Mouse (Mus musculus) kidney, embryonic 16.5 days (tissue): ENCODE measurements around the gene Cdc6. TPM values are rescaled to one million over a fixed set of nuclear protein-coding genes. Genes with fewer than 3 reads are reported as not detected.
A peak's percentile ranks its signal among the peaks of the same experiment; 100 is the strongest.

Experiments used
- ATAC-seq: fragments of 200-750 bp; cut with Nextera tagmentation; 2 replicates; pipeline ENCODE4 v1.8.0; 2017; ENCODE audit warnings: moderate TSS enrichment; ENCODE audit not compliant: low FRiP score, low TSS enrichment
- H3K27ac ChIP-seq: fragments of 300-500 bp; sonication (generic); 2 replicates; pipeline ENCODE4 v1.5.1; 2014; ENCODE audit warnings: low read length
- H3K27me3 ChIP-seq: fragments of 300-500 bp; sonication (generic); 2 replicates; pipeline ENCODE4 v1.6.1; 2014; ENCODE audit warnings: low read length, control low read depth, mixed read lengths; ENCODE audit not compliant: insufficient read depth
- H3K36me3 ChIP-seq: fragments of 300-500 bp; sonication (generic); 2 replicates; pipeline ENCODE4 v1.6.1; 2014; ENCODE audit warnings: low read length, control low read depth, mixed read lengths; ENCODE audit not compliant: insufficient read depth
- H3K4me1 ChIP-seq: fragments of 300-500 bp; sonication (generic); 2 replicates; pipeline ENCODE4 v1.6.1; 2014; ENCODE audit warnings: low read length, control low read depth, mixed read lengths; ENCODE audit not compliant: insufficient read depth
- H3K4me2 ChIP-seq: fragments of 300-500 bp; sonication (generic); replicated peaks from 2 replicates; pipeline ENCODE4 v1.6.1; 2014; ENCODE audit warnings: low read depth, low read length
- H3K4me3 ChIP-seq: fragments of 300-500 bp; sonication (generic); 2 replicates; pipeline ENCODE4 v1.5.1; 2014; ENCODE audit warnings: mild to moderate bottlenecking, low read length
- H3K9ac ChIP-seq: fragments of 300-500 bp; sonication (generic); replicated peaks from 2 replicates; pipeline ENCODE4 v1.6.1; 2014; ENCODE audit warnings: low read length
- H3K9me3 ChIP-seq: fragments of 300-500 bp; sonication (generic); 2 replicates; pipeline ENCODE4 v1.6.1; 2016; ENCODE audit warnings: low read length, control low read depth
- WGBS: fragments of 180-500 bp; shearing (Covaris S2); extraction: QIAGEN DNeasy Blood & Tissue Kit; methylation state at CpG from one replicate; pipeline ENCODE4 v1.1.7; 2014; 5-methylcytosine and 5-hydroxymethylcytosine counted together
- polyA plus RNA-seq: library from polyadenylated mRNA; unstranded; fragments of >200 nt; fragmentation: Nextera tagmentation; extraction: Ambion mirVana; gene quantifications from 2 replicates; pipeline ENCODE4 v1.2.1, GENCODE M21; 2015

The Cdc6 gene
- polyA plus RNA-seq, 1 experiment from 2014 or later = 36.2 TPM

- ATAC-seq = no peak
- Histone ChIP-seq H3K27me3 (no peaks in the 10 kb centered on the region), H3K4me1 (peaks cover 65% of the 10 kb centered on the region), H3K4me2 (no peak overlapping the region), H3K9me3 (no peaks in the 10 kb centered on the region), H3K9ac (no peak overlapping the region), H3K27ac (no peak overlapping the region; the same call in 1 of the 2 replicates), H3K4me3 (no peak overlapping the region), H3K36me3 (peaks cover 7% of the 10 kb centered on the region; the same call in 1 of the 2 replicates)
- 28% methylated on average over 7 of the region's 7 CpGs for WGBS
These were observed 48.2 kb downstream of the Cdc6 start for GRCm38 (mm10) chr11:98955707-98956235.

- Histone ChIP-seq H3K27me3 (no peaks in the 10 kb centered on the region), H3K9ac (no peak overlapping the region), H3K36me3 (peaks cover 7% of the 10 kb centered on the region; the same call in 1 of the 2 replicates), H3K4me2 (no peak overlapping the region), H3K9me3 (no peaks in the 10 kb centered on the region), H3K4me1 (peaks cover 65% of the 10 kb centered on the region), H3K27ac (no peak overlapping the region), H3K4me3 (no peak overlapping the region)
- 71% methylated on average over 10 of the region's 10 CpGs for WGBS
- no peak for ATAC-seq
These were observed 48.7 kb downstream of the Cdc6 start for GRCm38 (mm10) chr11:98956340-98956739.

DNA sequence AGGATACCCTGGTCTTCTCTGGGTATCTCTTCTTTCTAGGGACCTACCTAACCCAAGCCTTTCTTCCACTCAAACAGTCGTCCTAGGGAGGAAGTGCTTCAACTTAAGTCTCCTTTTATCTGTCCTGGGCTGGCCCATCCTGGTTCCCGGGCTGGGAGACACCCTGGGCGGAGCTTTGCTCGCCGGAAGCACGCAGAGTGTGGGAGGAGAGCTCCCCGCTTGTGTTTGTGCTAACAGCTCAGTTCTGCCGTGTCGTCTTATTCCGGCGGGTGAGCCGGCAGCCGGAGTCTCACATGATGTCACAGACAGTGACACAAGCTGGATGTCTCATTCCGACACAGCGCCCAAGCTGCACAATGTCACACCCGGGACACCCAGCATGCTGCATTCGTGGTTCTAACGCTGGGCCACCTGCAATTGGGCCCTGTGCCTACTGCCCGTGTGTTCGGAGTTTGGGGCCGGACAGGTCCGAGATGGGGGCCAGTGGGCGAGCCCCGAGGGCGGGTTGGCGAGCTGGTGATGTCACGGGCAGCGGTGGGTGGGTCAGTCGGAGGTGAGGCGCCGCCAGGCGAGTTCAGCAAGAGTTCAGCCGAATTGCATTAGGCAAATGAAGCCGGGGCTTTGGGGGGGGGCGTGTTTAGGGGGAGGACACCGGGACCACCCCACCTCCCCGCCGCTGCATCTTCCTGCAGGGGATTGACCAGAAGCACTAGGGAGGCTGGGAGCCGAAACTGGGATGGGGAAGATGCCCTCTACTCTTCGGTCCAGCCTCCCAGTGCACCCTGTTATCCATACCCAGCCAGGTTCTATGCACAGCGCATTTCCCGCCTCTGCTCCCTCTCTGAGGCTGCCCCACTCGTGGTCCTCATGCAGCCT lies 52.1 kb downstream of the Cdc6 start:
- no peaks in the 10 kb centered on the region; the same call in 1 of the 2 replicates for H3K36me3 ChIP-seq
- H3K4me3 ChIP-seq = peak overlapping the region; percentile 67
- peak overlapping the region; percentile 82 for H3K9ac ChIP-seq
- H3K4me1 ChIP-seq = peaks cover 72% of the 10 kb centered on the region
- peak overlapping the region; percentile 100 for H3K4me2 ChIP-seq
- under 1% methylated on average over 40 of the region's 43 CpGs for WGBS
- peak overlapping the region; percentile 91 for H3K27ac ChIP-seq
- no peaks in the 10 kb centered on the region for H3K9me3 ChIP-seq
- ATAC-seq = peak; percentile 35
- no peaks in the 10 kb centered on the region for H3K27me3 ChIP-seq

DNA sequence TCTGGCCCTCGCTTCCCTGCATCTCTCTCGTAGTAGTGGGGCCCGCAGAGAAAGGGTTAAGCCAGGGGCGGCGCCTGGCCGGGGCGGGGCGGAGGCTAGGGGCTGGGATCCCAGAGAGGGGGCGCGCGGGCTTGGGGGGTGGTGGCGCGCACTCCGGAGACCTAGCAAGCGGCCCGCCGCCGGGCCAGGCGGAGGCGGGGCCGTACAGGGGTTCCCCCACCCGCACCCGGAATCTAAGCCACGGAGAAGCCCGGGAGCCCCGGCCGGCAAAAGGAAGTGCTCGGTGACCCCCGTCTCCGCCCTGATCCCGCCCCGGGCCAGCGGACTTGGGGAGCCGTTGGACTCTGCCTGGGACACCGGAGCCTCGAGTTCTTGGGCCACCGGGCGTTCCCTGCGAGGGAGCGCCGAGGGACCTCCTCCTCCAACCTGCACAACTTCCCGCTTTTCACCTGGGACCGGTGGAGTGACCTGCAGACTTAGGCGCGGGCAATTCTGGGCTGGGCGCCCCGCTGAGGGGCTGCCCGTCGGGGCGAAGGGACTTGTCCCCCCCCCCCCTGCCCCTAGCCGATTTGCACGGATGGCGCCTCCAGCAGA lies 52.8 kb downstream of the Cdc6 start:
- Histone ChIP-seq H3K9me3 (no peaks in the 10 kb centered on the region), H3K9ac (peak overlapping the region; percentile 82), H3K36me3 (no peaks in the 10 kb centered on the region; the same call in 1 of the 2 replicates), H3K4me1 (peaks cover 72% of the 10 kb centered on the region), H3K4me2 (peak overlapping the region; percentile 100), H3K27me3 (no peaks in the 10 kb centered on the region), H3K4me3 (peak overlapping the region; percentile 67), H3K27ac (peak overlapping the region; percentile 91)
- peak; percentile 14 for ATAC-seq
- WGBS = under 1% methylated on average over 39 of the region's 53 CpGs

DNA sequence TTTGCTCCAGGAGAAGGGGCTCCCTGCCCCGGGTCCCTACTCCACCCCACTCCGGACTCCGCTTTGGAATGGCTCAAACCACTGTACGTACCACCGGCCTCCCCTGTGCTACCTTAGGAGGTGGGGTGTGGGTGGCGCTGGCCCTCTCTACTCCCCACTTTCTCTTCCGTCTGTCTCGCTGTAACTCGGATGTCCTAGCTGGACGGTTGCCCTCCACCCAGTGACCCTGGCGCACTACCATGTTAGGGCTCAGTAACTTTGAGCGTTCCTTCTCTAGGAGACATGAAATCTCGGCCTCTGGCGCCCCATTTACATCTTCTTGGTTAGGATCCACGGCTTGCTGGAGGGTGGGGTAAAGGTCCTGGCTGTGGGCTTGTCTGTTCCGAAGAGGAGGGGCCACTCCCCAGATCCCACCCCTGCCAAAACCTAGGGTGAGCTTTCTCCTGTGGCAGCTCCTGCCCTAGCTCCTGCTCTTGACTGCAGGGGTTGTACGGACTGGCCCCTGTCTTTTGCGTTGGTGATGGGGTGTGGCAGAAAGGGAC lies 53.5 kb downstream of the Cdc6 start:
- Histone ChIP-seq H3K4me1 (peaks cover 72% of the 10 kb centered on the region), H3K9me3 (no peaks in the 10 kb centered on the region), H3K4me2 (peak overlapping the region; percentile 100), H3K36me3 (no peaks in the 10 kb centered on the region; the same call in 1 of the 2 replicates), H3K27me3 (no peaks in the 10 kb centered on the region), H3K9ac (peak overlapping the region; percentile 82), H3K4me3 (peak overlapping the region; percentile 67), H3K27ac (peak overlapping the region; percentile 91)
- WGBS = 4% methylated on average over 18 of the region's 18 CpGs
- ATAC-seq = no peak

GRCm38 (mm10) chr11:98961766-98962165 lies 54.2 kb downstream of the Cdc6 start:
- H3K4me3 ChIP-seq = peak overlapping the region; percentile 67
- 6% methylated on average over 8 of the region's 8 CpGs for WGBS
- peak overlapping the region; percentile 82 for H3K9ac ChIP-seq
- peaks cover 2% of the 10 kb centered on the region; the same call in 1 of the 2 replicates for H3K36me3 ChIP-seq
- peak overlapping the region; percentile 100 for H3K4me2 ChIP-seq
- H3K9me3 ChIP-seq = no peaks in the 10 kb centered on the region
- no peaks in the 10 kb centered on the region for H3K27me3 ChIP-seq
- H3K4me1 ChIP-seq = peaks cover 79% of the 10 kb centered on the region
- H3K27ac ChIP-seq = peak overlapping the region; percentile 91
- ATAC-seq = no peak

DNA sequence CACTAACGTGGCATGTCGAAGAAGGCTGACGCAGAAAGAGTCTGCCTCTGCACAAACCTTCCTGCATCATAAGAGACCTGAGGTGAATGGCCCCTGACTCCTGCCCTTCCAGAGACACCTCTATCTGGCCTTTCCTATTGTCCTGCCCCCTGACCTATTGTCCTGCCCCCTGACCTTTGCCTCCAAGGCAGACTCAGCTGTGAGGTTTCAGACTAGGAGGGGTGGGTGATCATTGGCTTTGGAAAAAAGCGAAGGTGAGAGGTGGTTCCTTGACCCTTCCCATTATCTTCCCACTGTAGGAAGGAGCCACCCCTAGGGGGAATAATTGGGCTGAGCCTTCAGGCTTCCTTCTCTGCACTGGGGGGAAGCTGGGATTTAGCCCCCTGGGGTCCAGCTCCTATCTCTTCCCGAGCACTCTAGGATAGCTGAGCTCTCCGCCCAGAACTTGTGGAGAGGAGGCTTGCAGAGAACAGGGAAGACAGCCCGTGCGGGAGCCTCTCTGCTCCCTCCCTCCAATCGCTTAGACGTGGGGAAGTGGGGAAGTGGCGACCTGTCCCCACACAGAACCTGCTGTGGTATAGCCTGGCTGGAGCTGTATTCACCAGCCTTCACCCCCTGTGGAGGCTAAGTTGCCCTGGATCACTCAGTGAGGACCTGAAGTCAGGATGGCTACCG lies 55.0 kb downstream of the Cdc6 start:
- H3K36me3 ChIP-seq = 0 out of 2 replicates have a peak, but pooled peaks cover 6% of the 10 kb centered on the region
- 22% methylated on average over 12 of the region's 12 CpGs for WGBS
- no peak for ATAC-seq

GRCm38 (mm10) chr11:98963191-98964021 lies 55.8 kb downstream of the Cdc6 start:
- peak; percentile 83 for ATAC-seq
- WGBS = under 1% methylated on average over 32 of the region's 32 CpGs
- Histone ChIP-seq H3K27me3 (no peaks in the 10 kb centered on the region), H3K4me2 (peak overlapping the region; percentile 100), H3K4me3 (peak overlapping the region; percentile 67), H3K9me3 (no peaks in the 10 kb centered on the region), H3K36me3 (peaks cover 14% of the 10 kb centered on the region; the same call in 1 of the 2 replicates), H3K27ac (peak overlapping the region; percentile 92), H3K4me1 (peaks cover 95% of the 10 kb centered on the region), H3K9ac (peak overlapping the region; percentile 82)

More for the DNA sequence above, 55.0 kb downstream of the Cdc6 start:
- Histone ChIP-seq H3K4me1 (peaks cover 87% of the 10 kb centered on the region), H3K9me3 (no peaks in the 10 kb centered on the region), H3K4me2 (peak overlapping the region; percentile 100), H3K4me3 (peak overlapping the region; percentile 67), H3K27me3 (no peaks in the 10 kb centered on the region), H3K9ac (peak overlapping the region; percentile 82), H3K27ac (peak overlapping the region; percentile 92)
